Mouse (Mus musculus) bone marrow macrophage, adult 2 months (primary cell): ENCODE data around the gene Anks3.

ENCODE experiments used
- CTCF ChIP-seq: IDR thresholded peaks from 2 replicates; pipeline ENCODE4 v1.5.1; 2012; ENCODE audit warnings: low read depth, mild to moderate bottlenecking, low read length, moderate library complexity
- POLR2A ChIP-seq: IDR thresholded peaks from 2 replicates; pipeline ENCODE4 v1.6.1; 2012; ENCODE audit warnings: mild to moderate bottlenecking, low read depth, low read length, borderline replicate concordance

GRCm38 (mm10) chr16:4963346-4963745, 659 bp downstream of the Anks3 start:
- TF ChIP-seq POLR2A: no peak
- TF ChIP-seq CTCF: no peak
